Mouse (Mus musculus) T-helper 1 cell (primary cell): ENCODE results near the gene Pdf.

Source experiments
- in situ Hi-C: fragments of 300-600 bp; cut with MboI, MseI; formaldehyde crosslinking; loops from one replicate; pipeline ENCODE4 v1.15.1; 2025; ENCODE audit warnings: high pct_unique_total_duplicates

Gene Pdf

DNA sequence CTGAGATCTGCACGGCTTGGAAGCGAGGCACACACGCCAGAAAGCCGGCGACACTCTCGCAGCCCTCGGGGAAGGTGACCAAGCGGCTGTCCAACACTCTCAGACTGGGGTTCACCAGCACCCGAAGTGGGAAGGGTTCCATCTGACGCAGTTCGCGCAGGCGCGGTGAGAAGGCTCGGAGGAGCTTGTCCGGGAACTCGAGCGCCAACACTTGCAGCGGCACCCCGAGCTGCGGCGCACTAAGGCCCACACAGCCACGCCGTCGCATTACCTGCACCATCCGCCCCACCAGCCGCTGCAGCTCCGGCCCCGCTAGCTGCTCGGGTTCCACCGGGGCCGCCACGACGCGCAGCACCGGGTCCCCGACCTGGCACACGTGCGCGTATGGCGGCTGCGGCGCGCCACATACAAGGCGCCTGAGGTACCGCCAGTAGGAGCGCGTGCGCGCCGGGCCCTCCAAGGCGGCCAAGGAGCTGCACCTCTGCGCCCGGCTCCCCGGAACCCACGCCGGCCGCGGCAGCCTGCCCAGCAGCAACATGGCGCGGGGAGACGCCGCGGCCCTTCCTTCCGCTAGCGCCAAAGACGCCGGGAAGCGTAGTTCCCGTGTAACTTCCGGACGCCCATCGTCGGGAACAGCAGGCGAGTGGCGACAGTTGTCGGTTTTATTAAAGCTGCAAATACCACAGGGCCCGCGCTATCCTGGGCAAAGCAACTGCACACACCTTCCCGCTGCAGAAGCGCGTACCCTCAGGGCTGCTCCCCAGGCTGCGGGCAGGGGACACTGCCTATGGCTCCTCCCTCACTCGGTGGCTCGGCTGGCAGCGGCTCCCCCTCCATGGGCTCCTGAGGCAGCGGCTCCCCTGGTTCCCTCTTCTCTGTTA, at the start of gene Pdf:
Pdf (minus strand) TSS at position 554 of the 881 bp plus-strand sequence.
- in situ Hi-C loops = no loop called here

DNA sequence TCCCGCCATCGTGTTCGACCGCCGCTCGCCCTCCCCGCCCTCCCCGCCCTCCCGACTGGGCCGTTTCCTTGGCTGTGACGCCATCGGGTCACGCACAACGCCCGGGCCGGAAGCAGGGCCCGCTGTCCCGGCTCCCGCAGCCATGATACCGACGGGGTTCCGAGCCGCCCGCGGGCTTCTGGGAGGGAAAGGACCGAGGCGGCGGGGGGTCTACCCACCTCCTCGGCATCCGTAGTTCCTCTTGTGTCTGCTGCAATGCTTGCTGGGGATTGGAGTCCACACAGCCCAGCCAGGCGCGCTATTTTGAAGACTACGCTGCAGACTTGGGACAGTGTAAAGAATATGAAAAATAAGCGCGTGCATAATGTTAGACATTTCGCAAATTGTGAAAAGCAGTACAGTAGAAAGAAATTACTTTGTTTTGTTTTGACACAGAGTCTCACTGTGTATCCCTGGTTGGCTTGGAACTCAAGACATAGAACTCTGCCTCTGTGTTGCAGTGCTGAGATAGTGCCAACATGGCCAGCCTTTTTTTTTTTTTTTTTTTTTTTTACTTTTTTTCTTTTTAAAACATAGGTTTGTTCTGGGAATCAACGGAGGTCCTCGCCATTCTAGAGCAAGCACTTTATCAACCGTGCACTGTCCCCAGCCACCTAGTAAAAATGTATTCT, 48.1 kb upstream of the Pdf start, which contains the start of gene Terf2:
Terf2 (minus strand) TSS at position 182 of the 671 bp plus-strand sequence.
- in situ Hi-C loops = no loop called here

DNA sequence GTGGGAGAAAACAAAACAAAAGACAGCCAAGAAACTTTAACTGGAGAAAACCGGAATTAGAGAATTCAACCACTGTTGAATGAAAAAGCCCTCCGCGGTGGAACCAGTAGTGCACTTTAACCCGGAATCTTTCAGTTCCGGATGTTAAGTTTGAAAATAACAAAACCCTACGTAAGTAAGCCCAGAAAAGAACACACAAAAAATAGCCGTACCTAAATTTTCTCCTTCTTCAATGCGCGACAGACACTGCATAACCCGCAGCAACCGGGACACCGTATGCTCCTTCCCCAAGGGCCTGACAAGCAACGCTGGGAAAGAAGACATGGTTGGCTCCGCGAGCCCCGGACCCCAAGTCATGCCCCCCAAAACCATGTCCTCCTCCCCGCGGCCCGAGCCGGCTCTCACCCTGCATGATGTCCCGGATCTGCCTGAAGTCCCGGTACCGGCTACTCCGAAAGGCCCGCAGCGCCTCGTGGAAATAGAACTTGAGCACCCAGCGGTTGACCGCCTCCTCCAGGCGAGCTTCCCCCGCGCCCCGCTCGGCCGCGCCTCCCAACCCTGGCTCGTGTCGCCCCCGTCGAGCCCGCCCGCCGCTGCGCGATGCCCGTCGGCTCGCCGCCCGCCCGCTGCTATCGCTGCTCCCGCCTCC, 47.4 kb upstream of the Pdf start:
- in situ Hi-C loops = no loop called here

DNA sequence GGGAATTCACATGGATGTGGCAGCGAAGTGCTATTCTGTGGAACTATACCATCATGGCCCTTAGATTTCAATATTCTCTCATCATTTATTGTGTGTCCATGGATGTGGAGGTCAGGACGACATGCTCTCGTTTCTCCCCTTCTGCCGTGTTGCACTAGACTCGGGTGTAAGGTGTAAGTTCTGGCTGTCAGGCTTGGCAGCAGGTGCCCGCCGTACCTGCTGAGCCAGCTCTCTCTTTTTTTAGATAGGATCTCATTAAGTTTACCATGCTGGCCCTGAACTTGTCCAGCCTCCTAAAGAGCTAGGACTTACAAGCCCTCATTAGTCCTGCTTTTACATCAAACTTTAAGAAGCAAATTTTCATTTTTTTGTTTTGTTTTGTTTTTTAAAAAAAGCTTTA, 42.1 kb upstream of the Pdf start:
- in situ Hi-C loops = no loop called here

DNA sequence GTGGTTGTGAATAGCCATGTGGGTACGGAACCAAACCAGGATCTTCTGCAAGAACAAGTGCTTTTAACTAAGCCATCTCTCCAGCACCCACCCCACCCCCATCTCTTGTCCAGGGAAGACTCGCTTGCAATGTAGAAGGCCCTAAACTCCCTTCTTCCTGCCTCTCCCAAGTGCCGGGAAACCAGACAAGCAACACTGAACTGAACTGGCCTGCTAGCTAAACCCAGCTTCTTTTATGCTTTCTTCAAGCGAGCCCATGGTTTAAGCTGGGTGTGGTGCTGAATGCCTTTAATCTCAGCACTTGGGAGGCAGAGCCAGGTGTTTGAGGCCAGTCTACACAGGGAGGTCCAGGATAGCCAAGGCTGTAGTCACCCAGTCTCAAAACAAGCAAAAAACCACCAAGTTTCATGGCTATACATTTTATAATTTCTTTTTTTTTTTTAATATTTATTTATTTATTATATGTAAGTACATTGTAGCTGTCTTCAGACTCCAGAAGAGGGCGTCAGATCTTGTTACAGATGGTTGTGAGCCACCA, 40.2 kb upstream of the Pdf start:
- in situ Hi-C loops = no loop called here

DNA sequence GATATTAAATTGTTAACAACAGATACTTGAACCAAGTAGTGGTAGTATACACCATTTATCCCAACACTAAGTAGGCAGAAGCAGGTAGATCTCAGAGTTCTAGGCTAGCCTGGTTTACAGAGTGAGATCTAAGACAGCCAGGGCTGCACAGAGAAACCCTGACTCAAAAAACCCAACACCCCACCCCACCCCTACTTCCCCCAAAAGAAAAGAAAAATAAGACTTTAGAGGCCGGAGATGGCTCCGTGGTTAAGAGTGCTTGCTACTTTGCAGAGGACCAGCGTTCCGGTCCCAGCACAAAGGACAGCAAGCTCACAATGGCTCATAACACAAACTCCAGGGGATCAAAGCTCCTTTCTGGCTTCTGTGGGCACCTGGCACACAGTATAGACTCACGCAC, 37.6 kb upstream of the Pdf start:
- in situ Hi-C loops = no loop called here

DNA sequence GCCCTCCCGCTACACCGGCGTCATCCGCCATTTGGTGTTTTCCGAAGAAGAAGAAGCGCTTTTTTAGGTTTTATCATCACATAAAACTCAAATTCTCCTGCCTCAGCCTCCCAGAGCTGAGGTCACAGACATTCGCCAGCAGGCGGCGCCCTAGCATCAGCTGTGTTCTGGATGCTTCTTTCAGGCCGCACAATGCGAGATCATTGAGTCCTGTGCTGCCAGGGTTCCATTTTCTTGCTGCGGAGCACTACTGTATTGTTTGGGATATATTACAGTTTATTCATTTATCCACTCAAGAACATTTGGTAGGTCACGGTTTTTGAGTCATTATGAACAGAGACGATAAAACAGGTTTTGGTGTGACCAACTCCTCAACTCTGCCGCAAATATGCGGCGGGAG, 36.9 kb upstream of the Pdf start:
- in situ Hi-C loops = no loop called here

DNA sequence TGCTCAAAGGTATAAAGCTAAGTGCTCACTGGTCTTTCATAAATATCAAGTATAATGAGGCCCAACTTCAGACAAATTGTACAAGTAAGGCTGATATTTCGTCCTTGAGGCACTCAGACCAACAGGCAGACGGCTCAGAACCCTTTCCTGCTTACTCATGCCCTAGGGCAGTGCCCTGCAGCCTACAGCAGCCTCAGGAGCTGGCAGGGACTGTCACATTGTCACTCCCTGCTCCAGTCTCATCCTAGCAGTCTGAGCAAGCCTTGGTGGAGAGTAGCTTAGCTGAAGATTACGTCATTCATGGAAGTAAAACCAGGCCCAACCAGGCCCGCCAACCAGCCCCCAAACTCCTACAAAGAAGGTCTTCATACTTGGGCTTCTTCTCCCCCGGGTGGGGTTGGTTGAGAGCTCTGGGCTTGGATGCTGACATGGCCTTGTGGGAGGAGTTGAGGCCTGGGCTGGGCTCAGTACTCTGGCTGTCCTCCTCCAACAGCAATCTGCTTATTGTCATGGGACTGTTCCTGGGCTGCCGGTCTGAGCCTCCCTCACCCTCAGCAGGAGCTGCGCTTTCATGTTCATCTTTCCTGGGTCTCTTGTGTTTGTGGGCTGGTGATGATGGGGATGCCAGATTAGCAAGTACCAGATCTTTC, 27.9 kb upstream of the Pdf start:
- in situ Hi-C loops = no loop called here

DNA sequence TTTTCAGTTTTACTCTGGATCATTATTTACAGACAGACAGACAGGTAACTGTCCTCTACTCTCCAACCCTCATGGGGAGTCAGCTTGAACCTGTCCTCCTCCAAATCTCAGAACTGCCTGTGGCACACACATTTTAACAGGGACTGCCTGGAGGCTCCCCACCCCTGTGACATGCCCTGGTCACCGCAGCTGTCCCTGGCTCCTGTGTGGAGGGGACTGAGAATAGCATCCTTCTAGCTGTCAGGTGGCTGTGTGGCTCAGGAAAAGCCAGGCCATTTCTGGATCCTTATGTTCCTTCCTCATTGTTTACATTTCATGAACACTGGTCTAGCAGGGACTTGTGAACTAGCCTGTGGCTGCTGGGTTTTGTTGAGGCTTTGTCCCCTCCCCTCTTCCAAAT, 25.7 kb upstream of the Pdf start:
- in situ Hi-C loops = no loop called here

DNA sequence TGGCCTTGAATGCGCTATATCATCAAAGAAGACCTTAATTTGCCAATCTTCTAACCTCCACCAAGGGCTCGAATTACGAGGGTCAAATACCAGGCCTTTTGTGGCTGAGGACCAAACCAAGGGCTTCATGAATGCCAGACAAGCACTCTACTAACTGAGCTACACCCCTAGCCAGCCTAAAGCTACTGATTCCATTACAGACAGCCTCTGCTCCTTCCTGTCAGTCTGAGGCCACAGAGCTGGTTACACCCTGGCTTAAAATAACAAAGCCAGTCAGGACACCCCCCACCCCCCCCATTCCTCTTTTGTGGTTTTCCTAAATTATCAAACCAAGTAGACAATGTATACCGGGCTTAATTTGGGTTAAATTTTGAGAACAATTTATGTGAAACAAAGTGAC, 25.3 kb upstream of the Pdf start:
- in situ Hi-C loops = no loop called here

DNA sequence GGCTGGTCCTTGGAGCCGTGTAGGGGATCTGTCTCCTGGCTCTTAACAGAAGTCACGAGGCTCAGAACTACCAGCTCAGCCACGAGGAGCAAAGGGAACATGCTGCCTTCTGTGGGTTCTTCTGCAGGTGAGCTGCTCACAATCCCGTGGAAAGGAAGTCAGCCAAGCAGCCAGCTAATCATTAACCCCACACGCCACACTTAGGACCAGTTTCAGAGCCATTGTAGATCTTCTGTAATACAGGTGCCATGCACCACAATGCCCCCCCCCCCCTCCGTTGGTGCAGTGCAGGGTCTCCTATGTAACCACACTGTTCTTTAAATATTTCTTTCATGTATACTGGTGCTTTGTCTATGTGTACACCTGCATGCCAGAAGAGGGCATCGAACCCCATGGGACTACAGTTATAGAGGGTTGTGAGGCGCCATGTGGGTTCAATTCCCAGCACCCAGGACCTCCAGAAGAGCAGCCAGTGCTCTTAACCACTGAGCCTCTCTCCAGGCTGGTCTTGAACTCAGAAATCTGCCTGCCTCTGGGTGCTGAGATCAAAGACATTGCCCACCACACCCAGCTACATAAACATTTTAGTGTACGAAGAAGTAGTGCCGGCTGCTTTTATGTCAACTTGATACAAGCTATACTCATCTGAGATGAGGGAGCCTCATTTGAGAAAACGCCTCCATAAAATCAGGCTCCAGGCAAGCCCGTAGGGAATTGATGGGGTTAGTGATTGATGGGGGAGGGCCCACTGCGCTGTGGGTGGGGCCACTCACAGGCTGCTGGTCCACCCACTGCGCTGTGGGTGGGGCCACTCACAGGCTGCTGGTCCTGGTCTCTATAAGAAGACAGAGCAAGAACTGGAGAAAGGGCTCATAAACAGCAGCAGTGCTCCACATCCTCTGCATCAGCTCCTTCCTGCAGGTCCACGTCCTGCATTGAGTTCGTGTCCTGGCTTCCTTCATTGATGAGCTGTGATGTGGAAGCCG, 17.4 kb upstream of the Pdf start, which contains the start of gene Tmed6:
Tmed6 (minus strand) TSS at position 134 of the 986 bp plus-strand sequence.
- in situ Hi-C loops = no loop called here

DNA sequence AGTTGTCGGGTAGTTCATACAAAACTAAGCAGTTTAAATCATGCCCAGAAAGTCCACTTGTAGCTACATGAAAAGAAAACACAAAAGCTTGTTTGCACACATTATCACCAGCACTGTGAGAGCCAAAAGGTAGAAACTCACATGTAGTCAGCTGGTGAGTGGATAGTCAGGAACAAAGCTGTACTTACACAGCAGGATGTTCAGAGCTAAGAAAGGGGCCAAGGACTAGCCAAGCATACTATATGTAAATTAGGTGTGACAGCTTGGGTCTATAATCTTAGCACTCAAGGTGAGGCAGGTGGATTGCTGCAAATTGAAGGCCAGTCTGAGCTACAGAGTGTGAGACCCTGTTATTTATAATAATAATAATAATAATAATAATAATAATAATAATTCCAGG, 14.2 kb upstream of the Pdf start:
- in situ Hi-C loops = no loop called here

DNA sequence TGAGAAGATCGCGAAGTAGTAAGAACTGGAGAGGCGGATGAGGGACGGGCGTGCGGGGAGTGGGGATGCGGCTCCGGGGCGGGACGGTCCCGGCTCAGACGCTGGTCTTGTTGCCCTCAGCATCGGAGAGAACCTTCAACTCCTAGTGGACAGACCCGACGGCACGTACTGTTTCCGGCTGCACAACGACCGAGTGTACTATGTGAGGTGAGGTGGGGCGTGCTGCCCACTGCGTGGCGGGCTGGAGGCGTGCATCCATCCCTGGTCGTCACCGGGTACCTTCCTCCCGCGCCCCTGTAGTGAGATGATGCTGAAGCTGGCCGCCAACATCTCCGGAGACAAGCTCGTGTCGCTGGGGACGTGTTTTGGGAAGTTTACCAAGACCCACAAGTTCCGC, 8.6 kb upstream of the Pdf start:
- in situ Hi-C loops = no loop called here

DNA sequence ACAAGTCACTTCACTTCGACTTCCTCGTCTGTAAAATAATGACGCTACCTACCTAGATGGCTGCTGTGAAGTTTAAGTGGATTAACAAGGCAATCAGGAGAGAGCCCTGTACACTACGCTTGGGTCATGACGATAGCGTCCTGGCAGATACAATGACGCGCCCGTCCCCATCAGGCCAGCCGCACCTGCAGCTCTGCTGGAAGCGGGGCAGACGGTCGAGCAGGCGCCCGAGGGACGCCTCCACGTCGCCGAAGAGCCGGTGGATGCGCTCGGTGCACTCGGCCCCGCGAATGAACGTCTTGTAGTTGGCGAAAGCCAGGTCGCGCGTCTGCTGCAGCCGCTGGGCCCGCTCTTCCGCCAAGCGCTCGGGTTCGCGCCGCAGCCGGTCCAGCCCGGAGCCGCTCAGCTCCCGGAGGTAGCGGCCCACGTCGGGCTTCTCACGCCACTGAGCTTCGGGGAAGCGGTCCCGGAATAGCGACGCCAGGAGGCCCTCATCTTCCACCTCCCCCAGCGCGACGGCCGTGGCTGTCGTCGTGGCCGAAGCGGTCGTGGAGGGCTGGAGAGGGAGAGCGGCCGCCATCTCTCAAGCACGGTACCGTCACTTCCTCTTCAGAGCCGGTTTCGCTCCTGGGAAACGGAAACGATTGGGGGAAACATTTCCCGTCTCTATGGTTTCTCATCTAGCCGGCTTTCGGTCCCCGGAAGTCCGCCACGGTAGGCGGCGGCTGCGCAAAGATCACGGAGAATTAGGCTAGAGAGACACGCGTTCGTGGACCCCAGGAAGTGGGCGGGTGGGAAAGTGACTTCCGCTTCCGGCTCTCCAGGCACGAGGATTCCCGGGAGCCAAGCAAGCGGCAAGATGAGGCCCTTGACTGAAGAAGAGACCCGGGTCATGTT, 7.9 kb upstream of the Pdf start, which contains the start of the genes Cog8 and Nip7:
Cog8 (minus strand) TSS at position 614 of the 897 bp plus-strand sequence.
Nip7 (plus strand) TSS at position 802 of the 897 bp plus-strand sequence.
- in situ Hi-C loops = no loop called here

DNA sequence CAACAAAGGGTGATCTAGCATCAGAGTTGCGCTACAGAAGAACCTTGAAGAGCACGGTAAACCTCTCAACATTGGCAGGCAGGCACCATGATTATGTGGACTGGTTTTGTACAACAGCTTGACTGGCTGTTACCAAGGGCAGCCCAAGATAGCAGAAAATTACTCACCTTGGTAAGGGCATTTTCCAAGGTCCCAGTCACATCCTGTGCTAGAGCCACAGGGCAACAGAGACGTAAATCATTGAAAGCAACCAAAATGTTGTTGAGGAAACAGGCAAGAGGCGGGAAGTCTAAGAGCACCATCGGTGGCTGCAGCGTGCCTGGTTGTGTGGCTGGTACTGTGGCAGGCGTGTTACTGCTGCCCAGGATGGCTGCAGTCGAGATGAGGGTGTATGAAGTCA, 3.6 kb upstream of the Pdf start:
- in situ Hi-C loops = no loop called here

DNA sequence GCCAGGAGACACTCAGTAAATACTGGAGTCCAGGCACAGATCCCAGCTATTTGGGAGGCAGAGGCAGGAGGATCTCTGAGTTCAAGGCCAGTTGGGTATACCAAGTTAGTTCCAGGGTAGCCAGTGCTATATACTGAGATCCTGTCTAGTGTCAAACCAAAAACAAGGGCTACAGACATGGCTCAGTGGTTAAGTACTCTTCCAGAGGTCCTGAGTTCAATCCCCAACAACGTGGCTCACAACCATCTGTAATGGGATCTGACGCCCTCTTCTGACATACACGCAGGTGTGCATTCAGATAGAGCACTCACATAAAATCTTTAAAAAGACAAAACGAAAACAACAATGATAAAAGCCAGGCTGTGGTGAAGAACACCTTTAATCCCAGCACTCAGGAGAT, 1.1 kb upstream of the Pdf start:
- in situ Hi-C loops = no loop called here

DNA sequence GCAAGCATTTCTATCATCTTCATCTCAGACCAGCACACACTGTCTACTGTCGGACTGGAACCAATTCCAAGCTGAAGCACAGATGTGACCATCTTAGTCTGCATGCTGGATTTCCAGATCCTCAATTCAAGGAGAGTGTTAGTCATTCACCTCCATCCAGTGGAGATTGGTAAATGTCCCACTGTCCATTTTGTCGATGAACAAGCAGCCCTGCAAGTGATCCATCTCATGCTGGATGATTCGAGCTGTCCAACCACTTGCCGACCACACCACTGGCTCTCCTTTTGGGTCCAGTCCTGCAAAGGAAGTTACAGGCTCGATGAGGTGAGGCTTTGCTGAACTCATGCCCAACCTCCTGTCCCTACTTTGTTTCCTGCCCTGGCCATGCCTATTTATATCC, 1.4 kb downstream of the Pdf start:
- in situ Hi-C loops = no loop called here

DNA sequence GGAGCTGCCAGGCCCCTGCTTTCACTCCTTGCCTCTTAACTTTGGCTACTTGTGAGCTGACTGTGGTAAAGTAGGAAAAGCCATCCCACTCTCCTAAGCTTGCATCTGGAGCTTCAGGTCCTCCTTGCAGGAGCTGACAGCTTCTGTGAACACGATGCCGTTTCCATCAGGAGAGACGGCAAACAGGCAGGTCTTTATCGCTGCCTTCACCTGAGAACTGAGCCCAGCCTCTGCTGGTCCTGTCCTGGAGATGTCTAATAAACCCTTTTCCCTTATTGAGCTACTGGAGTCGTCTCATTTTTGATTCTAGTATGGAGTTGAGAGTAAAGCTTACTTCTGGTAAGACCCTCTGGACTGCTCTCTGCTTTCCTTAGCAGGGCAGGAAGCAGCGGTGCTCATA, 2.9 kb downstream of the Pdf start:
- in situ Hi-C loops = no loop called here

DNA sequence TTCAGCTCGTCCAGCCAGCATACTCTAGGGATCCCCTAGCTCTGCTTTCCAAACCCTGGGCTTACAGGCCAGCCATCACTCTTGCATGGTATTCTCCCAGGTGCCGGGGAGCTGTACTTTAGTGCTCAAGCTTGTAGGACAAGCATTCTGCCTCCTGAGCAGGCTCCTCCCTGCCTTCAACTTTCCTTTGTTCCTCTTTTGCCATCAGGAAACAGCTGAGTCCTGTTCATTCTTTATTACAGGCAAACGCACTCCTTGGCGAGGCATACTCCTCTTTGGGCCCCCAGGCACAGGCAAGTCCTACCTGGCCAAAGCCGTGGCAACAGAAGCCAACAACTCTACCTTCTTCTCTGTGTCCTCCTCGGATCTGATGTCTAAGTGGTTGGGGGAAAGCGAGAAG, 7.8 kb downstream of the Pdf start:
- in situ Hi-C loops = no loop called here
